ENCODE assay signal across 16 mouse cellular contexts in genomic region chr10:23332768-23333167, GRCm38 (mm10).
"Had no signal": no experiment of that assay in that cellular context is flagged by ENCODE, and none has a peak within 500 bp of the region (broad histone marks: within the 10 kb centered on the region; RNA-seq: fewer than 3 reads in every experiment).

No protein-coding gene starts in this region.

- H3K4me1 ChIP-seq: neural tube, embryonic 13.5 days; neural tube, embryonic 15.5 days; stomach, embryonic 15.5 days had no signal

- H3K9ac ChIP-seq: neural tube, embryonic 13.5 days; neural tube, embryonic 15.5 days; stomach, embryonic 15.5 days had no signal

- DNase-seq: retina, postnatal 1 day; right cerebral cortex, adult 18-20 months; right cerebral cortex, postnatal 14 days; right cerebral cortex, postnatal 25 days; right cerebral cortex, postnatal 4 days; spleen, adult 18-20 months; thymus, adult 18-20 months; thymus, adult 2 months; thymus, postnatal 14 days; thymus, postnatal 25 days; thymus, postnatal 36 days; thymus, postnatal 4 days had no signal

- H3K4me3 ChIP-seq: neural tube, embryonic 13.5 days; neural tube, embryonic 15.5 days; stomach, embryonic 15.5 days had no signal

- H3K27ac ChIP-seq: neural tube, embryonic 13.5 days; neural tube, embryonic 15.5 days; stomach, embryonic 15.5 days; stomach, postnatal 0 days had no signal

- H3K4me2 ChIP-seq: neural tube, embryonic 13.5 days; neural tube, embryonic 15.5 days; stomach, embryonic 15.5 days had no signal

- H3K9me3 ChIP-seq: neural tube, embryonic 13.5 days; neural tube, embryonic 15.5 days; stomach, embryonic 15.5 days had no signal

- H3K27me3 ChIP-seq: neural tube, embryonic 13.5 days; neural tube, embryonic 15.5 days; stomach, embryonic 15.5 days had no signal

- H3K36me3 ChIP-seq: neural tube, embryonic 13.5 days; neural tube, embryonic 15.5 days; stomach, embryonic 15.5 days had no signal
